Mouse (Mus musculus) B cell, adult 2 months (primary cell): ENCODE data around the gene Dyrk3.
A peak's percentile ranks its signal among the peaks of the same experiment; 100 is the strongest.
"Not testable (repeated sequence)": the region's sequence is repeated elsewhere in the genome, so short reads cannot be mapped to it uniquely, and the experiment has no call there.

ENCODE experiments used
- DNase-seq, 2 experiments: peaks; one replicate each; pipeline ENCODE4 v3.0.0; 2022

Gene Dyrk3

DNA sequence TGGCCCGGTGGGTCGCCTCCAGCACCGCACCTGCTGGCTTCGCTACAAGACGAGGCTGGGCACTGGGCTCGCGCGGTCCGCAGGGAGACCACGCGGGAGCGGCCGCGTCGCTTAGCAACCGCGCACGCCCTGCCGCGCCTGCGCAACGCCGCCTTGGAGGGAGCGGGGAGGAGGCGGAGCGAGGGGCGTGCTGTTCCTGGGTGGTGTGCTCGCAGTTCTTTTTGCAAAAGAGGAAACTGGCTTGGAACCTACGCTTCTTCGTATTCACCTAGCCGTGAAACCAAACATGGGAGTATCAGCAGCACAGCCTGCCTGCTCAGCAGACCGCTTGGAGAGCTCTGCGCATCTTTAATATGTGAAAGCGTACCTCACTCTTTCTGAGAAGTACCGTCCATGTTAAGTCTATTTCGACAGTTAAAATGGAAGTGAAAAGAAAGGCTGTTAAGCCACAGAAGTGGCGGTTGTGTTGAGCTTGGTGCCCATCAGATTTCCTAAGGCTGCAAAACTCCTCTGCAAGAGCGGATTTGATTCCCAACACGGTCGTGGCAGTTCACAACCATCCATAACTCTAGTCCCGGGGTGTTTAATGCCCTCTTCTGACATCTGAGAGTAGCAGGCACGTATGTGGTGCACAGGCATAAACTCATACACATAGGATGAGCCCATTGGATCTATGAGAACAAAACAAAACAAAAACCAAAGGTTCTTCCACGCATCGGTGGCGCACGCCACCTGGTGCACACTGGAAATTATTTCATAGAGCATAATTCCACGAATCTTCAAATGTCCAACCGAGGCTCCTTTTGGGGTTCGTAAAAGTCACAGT is at the start of gene Dyrk3:
TSS of gene Dyrk3 (minus strand) at position 150 of the 826 bp plus-strand sequence.
- peak; percentile 95 to 96 for DNase-seq

DNA sequence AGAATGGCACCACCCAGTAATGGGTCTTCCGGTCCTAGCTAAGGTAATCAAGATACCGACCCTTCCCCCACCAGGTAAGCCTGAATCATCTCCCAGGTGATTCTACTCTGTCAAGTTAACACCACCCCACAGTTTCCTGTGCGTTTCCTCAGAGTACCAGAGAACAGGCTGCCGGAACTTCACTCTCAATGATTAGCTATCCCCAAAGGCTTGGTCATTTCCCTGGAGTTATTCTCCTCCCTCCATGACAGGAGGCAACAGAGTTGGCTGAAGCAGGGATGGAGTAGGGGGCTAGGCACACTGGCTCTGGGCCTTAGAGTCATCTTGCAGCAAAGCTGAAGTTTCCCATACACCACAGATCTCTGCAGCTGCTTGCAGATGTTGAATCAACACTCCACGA is 49.7 kb upstream of the Dyrk3 start:
- no peak for DNase-seq

DNA sequence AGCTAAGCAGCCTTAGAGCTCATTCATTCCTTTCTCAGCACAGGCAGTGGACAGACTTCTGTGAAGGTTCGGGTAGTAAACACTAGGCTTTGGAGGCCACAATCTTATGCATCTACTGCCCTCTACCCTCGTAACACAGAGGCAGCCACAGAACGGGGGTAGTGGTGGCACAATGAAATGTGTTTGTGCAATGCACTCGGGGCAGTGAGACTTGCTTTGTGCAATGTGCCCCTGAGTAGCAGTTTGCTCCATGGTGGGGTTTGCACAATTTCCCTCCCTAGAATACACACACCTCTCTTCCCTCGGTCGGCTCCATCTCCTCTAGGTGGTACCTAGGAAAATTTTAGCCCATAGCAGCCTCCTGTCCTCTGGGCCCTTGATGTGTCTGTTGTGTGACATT is 48.9 kb upstream of the Dyrk3 start:
- DNase-seq, result no peak

DNA sequence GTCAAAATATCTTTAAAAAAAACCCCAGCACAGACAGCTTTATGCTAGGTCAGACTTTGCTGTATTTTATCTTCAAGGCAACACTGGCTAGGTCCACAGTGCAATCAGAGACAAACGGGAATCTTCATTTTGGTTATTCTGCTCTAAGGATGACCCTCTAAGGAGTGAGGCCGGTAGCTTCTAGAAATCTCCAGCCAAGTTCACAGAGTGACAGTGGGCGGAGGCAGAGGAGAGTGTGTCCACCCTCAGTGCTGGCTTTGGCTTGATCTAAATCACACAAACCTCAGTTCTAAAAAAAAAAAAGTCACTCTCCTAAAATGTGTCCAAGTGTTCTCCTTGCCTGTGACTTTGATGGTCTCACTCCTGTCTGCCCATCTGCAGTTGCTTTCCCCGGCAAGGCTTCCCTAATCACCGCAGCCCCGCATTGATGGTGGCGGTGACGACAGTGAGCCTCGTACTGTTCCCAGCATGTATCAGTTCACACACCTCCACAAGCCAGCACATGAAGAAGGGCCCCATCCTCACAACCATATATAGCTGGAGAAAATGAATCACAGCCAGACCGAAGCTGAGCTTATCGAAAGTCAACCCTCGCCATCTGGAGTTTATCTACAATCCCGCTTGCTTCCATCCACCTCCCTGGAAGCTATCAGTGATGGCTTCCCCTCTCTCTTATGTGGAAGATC is 47.8 kb upstream of the Dyrk3 start:
- DNase-seq, result no peak

DNA sequence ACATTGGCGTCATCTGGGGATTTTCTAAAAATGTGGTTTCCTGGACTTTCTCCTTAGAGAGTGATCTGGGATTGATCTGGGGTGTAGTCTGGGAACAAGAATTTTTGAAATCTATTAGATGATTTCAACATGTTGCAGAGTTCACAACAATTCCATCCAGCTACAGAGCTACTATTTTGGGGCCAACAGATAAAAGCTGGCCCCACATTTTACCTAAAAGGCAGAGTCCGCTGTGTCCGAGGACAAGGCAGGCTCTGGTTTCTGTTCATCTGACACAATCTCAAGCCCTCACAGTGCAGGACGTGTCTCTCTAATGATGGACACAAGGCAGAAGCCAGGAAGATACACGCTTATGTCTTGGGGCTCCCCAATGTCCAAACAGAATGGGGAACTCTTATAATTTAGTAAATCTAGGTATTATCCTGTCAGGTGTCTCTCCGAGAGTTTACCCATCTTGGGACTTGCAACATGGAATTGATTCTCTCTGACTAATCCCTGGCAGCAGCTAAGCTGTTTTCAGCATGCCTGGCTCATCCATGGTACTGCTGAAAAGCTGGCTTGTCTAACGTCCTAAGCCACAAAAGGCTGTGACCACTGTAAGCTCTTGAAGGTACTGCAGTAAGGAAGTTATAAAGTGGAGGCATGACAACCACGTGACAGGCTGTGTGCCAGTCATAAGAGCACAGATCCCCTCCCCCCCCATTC is 47.0 kb upstream of the Dyrk3 start:
- no peak for DNase-seq

DNA sequence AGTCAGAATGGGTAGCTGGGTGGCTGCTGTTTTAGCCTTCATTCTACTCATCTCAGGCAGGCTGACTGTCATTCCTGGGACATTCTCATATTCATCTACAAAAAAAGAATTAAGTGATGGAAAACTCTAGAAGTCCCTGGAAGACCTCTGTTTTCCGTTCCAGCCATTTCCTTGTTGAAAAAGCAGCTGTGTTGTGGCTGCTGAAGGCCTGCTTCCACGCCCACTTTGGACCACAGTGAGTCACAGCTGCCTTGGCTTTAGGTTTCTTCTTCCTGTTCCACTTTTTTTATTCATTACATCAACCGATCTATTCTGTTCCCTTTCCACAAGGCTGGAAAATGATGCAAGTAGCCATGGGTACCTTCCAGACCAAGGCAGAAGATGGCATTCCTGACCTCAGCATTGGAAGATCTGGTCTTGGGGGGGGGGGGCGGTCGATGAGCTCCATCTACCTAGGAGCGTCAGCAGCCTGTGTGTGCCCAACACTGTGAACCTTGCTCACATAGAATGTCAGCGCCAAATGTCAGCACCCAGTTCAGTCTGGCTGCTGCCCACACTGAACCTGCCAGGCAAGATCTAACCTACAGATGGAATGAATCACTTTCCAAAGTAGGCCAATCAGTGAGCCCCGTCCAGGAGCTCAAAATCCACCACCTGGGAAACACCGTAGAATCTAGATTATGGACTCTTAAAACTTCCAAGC is 46.3 kb upstream of the Dyrk3 start:
- DNase-seq, result peak; percentile 41 to 42

DNA sequence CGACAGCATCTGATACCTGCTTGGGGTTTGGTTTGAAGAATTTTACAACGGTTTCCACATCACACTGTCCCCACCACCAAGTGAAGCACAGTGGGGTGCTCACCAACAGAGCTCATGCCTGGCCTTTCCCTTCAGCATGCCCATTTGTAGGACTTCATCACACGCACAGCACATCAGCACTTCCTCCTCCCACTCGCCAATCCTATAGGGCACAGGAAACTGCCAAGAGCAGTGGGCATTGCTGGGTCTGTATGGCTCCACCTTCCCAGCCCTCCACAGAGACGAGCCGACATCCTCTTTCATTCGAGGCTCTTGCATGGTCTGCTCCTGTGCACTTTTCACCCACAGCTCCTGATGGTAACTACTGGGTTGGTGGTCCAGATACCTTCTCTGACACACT is 45.1 kb upstream of the Dyrk3 start:
- DNase-seq, result no peak

DNA sequence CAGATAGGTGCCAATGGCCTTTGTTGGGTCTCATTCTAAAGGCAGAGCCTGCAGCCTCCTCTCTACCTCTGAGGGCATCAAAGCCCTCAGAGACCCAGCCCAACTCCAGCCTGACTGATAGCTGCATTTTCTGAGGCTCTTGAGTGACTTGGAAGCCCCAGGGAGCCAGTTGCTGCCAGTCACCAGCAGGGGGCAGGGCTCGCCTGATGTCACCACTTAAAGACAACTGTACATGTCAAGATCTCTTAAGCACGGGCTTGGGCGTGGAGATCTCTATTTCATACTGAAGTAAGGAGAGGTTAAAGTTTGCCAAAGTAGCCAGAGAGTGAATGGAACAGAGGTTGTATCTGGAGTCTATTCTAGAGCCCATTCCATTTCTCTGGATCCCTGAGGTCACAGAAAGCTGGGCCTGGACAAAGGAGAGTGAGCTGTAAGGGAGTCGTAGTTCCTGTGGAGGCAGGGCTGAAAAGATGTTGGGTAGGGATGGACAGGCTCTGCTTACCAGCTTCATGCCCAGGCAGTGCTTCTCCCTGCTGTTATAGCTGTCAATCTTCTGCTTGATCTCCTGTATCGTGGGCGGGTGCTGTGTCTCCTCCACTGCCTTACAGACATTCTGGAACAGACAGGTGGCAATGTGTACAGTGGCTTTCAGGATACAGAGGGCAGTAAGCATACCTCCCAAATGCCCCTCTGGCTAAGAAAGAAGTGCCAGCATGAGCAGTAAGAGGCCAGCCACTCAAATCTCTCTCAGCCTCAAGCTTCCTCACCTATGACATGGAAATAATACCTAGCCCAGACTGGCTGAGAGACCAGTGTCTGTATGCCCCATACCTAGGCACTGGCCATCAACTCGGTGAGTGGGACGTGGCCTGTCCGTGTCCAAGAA is 43.7 kb upstream of the Dyrk3 start:
- peak; percentile 89 to 92 for DNase-seq

DNA sequence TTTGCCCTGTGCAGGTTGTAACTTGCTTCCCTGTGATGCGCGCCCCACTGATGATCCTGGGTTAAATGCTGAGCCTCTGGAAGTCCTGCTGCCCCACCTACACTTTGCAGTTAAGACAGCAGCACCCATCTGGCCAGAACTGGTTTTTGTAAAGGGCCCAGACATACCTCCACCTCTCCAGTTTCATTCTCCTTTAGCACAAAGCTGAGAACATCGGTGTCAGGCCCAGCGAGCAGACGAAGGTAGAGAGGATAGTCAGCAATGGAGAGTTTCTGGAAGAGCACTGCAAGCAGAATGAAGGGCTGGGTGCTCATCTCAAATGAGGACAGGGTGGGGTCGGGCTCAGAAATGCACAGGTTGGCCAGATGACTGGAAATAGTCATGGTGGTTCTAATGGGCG is 42.2 kb upstream of the Dyrk3 start:
- DNase-seq, result no peak

DNA sequence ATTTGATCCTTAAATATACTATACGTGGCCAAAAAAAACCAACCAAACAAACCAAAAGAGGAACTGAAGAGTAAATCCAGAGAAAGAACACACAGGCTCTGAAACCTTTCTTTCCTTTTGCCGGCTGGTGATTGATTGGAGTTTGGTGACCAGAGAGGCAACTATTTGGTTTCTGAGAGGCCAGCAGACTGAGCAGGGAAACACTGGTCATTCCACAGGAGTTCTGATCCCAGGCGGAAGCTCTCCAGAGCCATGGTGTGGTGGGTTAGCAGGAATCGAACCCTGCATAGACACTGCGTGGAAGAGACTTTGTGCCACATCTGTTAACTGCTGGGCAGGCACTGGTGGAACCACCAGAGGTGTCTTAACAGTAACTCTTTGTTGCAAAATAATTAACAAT is 39.9 kb upstream of the Dyrk3 start:
- DNase-seq, result no peak

DNA sequence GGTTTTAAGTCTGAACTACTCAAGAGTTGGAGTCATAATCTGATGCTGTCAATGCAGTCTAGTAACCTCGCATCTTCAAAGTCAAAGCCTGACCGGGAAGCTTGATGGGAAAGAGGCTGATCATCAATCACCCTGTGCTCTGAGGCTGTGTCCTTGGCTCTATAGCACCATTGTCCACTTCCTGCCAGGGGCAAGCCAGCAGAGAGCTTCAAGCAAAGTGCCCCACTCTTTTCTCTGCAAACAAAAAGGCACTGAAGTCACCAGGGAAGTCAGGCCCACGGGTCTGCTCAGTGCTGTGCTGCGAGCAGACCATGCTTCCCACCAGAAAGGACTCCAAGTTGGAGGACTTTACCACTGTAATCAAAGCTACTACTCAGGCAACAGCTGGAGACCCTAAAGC is 39.1 kb upstream of the Dyrk3 start:
- DNase-seq, result no peak

DNA sequence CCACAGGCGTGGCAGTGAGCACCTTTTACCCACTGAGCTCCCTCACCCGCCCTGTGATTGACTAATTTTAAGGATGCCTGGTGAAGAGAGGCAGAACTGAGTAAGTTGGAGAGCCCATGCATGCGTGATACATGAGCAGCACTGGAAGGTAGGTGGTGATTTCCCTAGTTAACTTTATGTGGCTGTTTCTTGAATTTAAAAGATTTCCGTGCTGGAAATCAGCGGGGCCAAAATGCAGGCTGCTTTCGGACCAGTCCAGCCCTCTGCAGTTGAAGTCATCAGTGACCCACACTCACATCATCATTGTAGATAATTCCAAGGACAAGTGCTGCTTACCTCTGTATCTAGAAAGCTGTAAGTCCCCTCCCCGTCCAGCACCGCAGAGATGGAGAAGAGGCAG is 37.7 kb upstream of the Dyrk3 start:
- no peak for DNase-seq

DNA sequence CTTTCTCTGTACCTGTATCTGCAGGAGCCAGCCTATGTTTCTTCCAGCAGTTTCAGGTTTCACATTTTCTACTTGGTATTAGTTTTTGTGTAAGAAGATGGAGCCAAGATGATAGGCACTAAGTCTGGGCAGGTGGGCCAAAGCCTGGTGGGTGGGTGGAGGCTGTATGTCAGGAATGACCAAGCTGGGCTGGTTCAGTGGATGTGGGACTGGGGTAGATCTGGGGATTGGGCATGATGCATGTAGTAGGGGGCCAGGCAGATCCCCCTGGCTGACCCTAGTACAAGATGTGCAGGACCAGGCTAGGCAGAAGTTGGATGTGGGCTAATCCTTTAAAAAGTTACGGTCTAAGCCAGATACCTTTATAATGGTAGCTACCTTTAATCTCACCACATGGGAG is 37.0 kb upstream of the Dyrk3 start:
- DNase-seq, result no peak

DNA sequence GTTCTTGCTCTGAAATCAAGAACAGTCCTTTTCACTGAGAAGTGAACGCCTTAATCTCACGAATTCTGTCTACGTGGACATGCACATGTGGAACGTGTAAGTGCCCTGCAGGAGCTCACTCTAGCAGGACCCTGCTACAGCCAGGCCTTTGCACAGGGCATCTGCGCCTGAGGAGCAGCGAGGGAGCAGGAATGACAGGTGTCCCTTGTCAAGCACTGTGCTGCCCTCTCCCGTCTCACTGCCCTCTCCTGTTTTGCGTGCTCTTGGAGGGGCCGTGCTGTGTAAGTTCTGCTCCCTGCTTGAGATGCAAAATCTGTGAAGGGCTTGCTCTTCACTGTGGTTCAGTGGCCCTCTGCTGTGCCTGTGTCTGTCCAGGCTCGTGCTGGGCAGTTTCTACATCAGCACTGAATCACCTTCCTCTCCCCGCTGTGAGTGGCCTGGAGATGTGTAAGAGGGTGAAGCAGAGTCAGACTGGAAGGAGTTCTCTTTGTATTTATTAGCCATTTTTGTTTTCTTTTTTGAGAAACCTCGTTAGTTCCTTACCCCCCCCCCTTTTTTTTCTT is 36.2 kb upstream of the Dyrk3 start:
- DNase-seq, result no peak

DNA sequence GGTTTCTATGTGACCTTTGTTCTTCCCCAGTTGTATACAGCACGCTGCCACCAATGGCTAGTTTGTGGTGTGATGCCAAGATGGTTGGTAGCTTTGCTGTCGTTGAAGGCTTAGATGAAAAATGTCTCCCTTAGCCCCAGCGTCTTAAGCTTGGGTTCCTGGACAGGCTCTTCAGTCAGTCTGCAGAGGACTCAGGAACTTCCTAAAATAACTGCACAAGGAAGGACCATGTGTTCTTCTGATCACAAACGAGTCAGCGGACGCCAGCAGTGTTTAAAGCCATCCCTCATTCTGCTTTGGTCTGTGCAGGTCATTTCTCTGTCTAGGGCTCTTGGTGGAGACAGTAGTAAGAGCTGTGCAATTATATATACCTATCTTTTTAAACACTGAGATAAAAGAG is 35.7 kb upstream of the Dyrk3 start:
- no peak for DNase-seq

DNA sequence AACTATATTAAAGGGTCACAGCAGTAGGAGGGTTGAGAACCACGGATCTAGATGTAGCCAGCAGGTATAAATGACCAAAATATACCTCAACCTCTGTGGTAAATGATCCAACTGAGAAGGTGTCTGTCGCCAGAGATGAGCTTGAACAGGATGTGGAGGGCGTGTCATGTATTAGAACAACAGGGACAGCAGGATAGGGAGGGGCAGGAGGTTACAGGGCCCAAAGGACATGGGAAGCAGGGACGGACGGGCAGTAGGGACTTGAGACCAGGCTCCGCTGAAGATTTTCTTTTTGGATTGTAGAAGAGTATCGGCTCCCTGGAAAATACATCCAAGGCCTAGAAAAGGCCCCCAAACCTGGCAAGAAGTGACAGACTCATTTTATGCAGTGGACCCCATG is 34.9 kb upstream of the Dyrk3 start:
- no peak for DNase-seq

DNA sequence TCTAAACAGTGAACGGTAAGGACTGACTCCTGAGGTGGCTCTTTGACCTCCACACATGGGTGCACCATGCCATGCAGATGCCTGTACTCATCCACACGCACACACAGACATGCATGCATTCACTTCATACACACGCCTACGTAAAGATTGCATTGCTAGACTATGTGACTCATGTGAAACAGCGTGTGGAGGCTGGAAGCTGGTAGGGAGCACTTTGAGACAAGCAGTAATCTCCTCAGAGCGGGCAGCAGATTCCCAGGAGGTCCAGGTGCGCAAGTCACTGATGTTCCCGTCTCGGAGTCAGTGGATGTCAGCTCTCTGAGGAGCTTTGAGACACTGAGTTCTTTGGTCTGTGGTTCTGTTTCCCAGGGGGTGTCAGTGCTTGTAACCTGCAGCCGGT is 29.5 kb upstream of the Dyrk3 start:
- no peak for DNase-seq

DNA sequence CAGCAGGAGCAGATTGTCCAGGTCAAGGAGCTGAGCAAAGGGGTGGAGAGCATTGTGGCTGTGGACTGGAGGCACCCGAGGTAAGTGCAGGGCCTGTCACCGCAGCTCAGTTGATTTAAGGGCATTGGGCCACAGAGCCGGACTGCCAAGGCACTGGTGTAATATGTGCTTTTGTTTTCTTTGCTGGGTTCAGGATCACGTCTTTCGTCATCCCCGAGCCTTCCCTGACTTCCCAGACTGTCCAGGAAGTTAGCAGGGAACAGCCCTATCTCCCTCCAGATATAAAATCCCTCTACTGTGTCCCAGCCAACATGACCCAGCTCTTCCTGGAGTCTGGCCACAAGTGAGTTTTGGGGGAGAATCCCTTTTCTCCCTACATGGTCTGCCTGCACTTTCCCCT is 26.3 kb upstream of the Dyrk3 start:
- DNase-seq, result no peak

DNA sequence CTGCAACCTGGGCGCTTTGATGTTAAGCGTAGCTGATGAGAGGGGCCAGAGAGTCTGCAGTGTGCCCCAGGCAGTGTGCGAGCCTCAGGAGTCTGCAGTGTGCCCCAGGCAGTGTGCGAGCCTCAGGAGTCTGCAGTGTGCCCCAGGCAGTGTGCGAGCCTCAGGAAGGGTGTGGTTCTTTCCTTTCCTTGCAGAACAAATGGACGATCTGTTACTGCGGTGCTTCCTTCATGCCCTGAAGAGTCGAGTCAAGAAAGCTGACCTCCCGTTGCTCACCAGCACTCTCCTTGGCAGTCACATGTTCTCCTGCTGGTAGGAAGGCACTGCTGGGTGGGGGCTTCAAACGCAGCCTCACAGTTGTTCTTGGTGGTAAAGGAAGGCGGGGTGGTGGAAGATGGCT is 23.0 kb upstream of the Dyrk3 start:
- no peak for DNase-seq

DNA sequence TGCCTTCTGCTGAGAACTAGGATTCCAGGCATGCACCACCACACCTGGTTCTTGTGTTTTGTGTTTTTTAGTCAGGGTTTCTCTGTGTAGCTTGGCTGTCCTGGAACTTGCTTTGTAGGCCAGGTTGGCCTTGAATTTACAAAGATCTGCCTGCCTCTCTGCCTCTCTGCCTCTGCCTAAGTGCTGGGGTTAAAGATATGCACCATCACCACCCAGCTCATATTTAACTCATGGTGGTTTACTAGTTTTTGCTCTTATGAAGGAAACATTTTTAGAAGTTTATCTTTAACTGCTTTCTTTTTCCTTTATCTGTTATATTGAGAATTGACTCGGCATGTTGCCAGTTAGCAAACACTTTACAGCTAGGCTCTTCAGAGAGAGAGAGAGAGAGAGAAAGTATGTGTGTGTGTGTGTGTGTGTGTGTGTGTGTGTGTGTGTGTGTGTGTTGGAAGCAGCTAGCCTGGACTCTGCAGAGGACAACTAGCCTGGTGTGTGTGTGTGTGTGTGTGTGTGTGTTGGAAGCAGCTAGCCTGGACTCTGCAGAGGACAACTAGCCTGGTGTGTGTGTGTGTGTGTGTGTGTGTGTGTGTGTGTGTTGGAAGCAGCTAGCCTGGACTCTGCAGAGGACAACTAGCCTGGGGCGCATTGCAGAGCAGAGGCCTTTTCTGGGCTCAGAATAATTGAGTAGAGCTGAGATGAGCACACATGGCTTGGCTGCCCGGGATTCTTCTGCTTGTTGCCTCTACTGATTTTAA is 21.6 kb upstream of the Dyrk3 start:
- DNase-seq, result not testable (repeated sequence)

DNA sequence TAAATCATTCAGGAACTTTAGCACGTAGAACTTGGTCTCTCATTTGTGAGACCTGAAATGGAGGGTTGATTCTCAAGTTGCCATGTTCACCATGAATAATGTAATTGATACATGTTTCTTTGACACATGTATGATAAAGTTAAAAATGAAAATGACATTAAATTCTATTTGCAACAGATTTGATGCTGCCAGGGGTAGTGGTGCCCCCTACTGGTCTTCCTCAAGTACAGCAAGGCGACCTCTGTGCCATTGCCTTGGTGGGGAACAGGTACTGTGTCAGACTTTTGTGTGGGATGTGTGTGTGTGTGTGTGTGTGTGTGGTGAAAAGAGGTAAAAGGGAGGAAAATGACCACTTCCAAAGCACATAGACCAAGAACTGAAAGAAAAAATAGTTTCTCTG is 17.3 kb upstream of the Dyrk3 start:
- DNase-seq, result peak; percentile 82
